Mouse (Mus musculus) limb, embryonic 15.5 days (tissue): ENCODE results near the gene Gm4969. TPM values are rescaled to one million over a fixed set of nuclear protein-coding genes. Genes with fewer than 3 reads are reported as not detected.
A peak's percentile ranks its signal among the peaks of the same experiment; 100 is the strongest.

ENCODE experiments used
- ATAC-seq: fragments of 200-750 bp; cut with Nextera tagmentation; 2 replicates; pipeline ENCODE4 v1.8.0; 2017; ENCODE audit warnings: low read depth, moderate TSS enrichment; ENCODE audit not compliant: insufficient number of reproducible peaks, low FRiP score, low TSS enrichment
- H3K27ac ChIP-seq: fragments of 300-500 bp; sonication (generic); 2 replicates; pipeline ENCODE4 v1.5.1; 2015; ENCODE audit warnings: moderate library complexity, mild to moderate bottlenecking, inconsistent platforms
- H3K27me3 ChIP-seq: fragments of 300-500 bp; sonication (generic); 2 replicates; pipeline ENCODE4 v1.6.1; 2015; ENCODE audit warnings: inconsistent platforms
- H3K36me3 ChIP-seq: fragments of 300-500 bp; sonication (generic); 2 replicates; pipeline ENCODE4 v1.6.1; 2015; ENCODE audit warnings: inconsistent platforms
- H3K4me1 ChIP-seq: fragments of 300-500 bp; sonication (generic); 2 replicates; pipeline ENCODE4 v1.6.1; 2015; ENCODE audit warnings: inconsistent platforms
- H3K4me2 ChIP-seq: fragments of 300-500 bp; sonication (generic); 2 replicates; pipeline ENCODE4 v1.6.1; 2015; ENCODE audit warnings: mild to moderate bottlenecking, inconsistent platforms
- H3K4me3 ChIP-seq: fragments of 300-500 bp; sonication (generic); 2 replicates; pipeline ENCODE4 v1.5.1; 2015; ENCODE audit warnings: mild to moderate bottlenecking, inconsistent platforms
- H3K9ac ChIP-seq: fragments of 300-500 bp; sonication (generic); 2 replicates; pipeline ENCODE4 v1.6.1; 2015; ENCODE audit warnings: inconsistent platforms
- H3K9me3 ChIP-seq: fragments of 300-500 bp; sonication (generic); 2 replicates; pipeline ENCODE4 v1.6.1; 2016; ENCODE audit warnings: inconsistent platforms
- WGBS: fragments of 180-500 bp; shearing (Covaris S2); methylation state at CpG from one replicate; pipeline ENCODE4 v1.1.7; 2015; 5-methylcytosine and 5-hydroxymethylcytosine counted together
- polyA plus RNA-seq: library from polyadenylated mRNA; unstranded; fragments of >200 nt; fragmentation: Nextera tagmentation; extraction: Ambion mirVana; gene quantifications from 2 replicates; pipeline ENCODE4 v1.2.1, GENCODE M21; 2015

Gm4969 gene
- polyA plus RNA-seq: 2.4 and 2.6 TPM in 2 replicates

- H3K27ac ChIP-seq: no peak within 1 kb of the TSS
- WGBS: 20% methylated on average over 64 of the region's 64 CpGs
- ATAC-seq: 0 out of 2 replicates have a peak, but pooled peaks have one; percentile 27
Measured at GRCm38 (mm10) chr7:19118028-19118771, at the start of gene Gm4969. TSS of gene Gm4969 (minus strand) at chr7:19118368.

GRCm38 (mm10) chr7:19166990-19167389 lies 48.8 kb upstream of the Gm4969 start:
- WGBS: 80% methylated on average over 3 of the region's 3 CpGs
- Histone ChIP-seq H3K27ac (no peak overlapping the region), H3K4me2 (no peak overlapping the region), H3K9ac (no peak overlapping the region), H3K36me3 (no peaks in the 10 kb centered on the region), H3K4me1 (peaks cover 23% of the 10 kb centered on the region), H3K9me3 (no peaks in the 10 kb centered on the region), H3K27me3 (peaks cover 23% of the 10 kb centered on the region), H3K4me3 (no peak overlapping the region)
- no peak for ATAC-seq

More at GRCm38 (mm10) chr7:19118028-19118771, at the start of gene Gm4969:
- H3K9me3 ChIP-seq: no peaks in the 10 kb centered on the region
- H3K4me2 ChIP-seq: peak within 1 kb of the TSS; percentile 67
- no peak within 1 kb of the TSS for H3K9ac ChIP-seq
- H3K4me3 ChIP-seq: peak within 1 kb of the TSS; percentile 32
- no peaks in the 10 kb centered on the region for H3K36me3 ChIP-seq
- peaks cover 26% of the 10 kb centered on the region for H3K4me1 ChIP-seq
- H3K27me3 ChIP-seq: no peaks in the 10 kb centered on the region

- Histone ChIP-seq H3K4me1 (peaks cover 23% of the 10 kb centered on the region), H3K4me2 (0 out of 2 replicates have a peak within 1 kb of the TSS, but pooled peaks have one; percentile 12), H3K27ac (no peak within 1 kb of the TSS), H3K4me3 (no peak within 1 kb of the TSS), H3K36me3 (no peaks in the 10 kb centered on the region), H3K9me3 (no peaks in the 10 kb centered on the region), H3K9ac (no peak within 1 kb of the TSS), H3K27me3 (peaks cover 23% of the 10 kb centered on the region)
- WGBS: 13% methylated on average over 14 of the region's 14 CpGs
- no peak for ATAC-seq
Measured at GRCm38 (mm10) chr7:19165656-19166423, 47.7 kb upstream of the Gm4969 start, which contains the start of gene Gipr. TSS of gene Gipr (minus strand) at chr7:19166127.

GRCm38 (mm10) chr7:19164978-19165377 lies 46.8 kb upstream of the Gm4969 start:
- Histone ChIP-seq H3K36me3 (no peaks in the 10 kb centered on the region), H3K4me2 (0 out of 2 replicates have a peak overlapping the region, but pooled peaks have one; percentile 12), H3K4me1 (peaks cover 29% of the 10 kb centered on the region), H3K9ac (no peak overlapping the region), H3K4me3 (no peak overlapping the region), H3K9me3 (no peaks in the 10 kb centered on the region), H3K27me3 (peaks cover 31% of the 10 kb centered on the region), H3K27ac (no peak overlapping the region)
- ATAC-seq: no peak
- 2% methylated on average over 13 of the region's 13 CpGs for WGBS

GRCm38 (mm10) chr7:19164189-19164588 lies 46.0 kb upstream of the Gm4969 start:
- H3K27ac ChIP-seq: no peak overlapping the region
- peak overlapping the region; percentile 21 for H3K4me2 ChIP-seq
- peaks cover 39% of the 10 kb centered on the region for H3K27me3 ChIP-seq
- H3K36me3 ChIP-seq: no peaks in the 10 kb centered on the region
- no peaks in the 10 kb centered on the region for H3K9me3 ChIP-seq
- peak; percentile 61 for ATAC-seq
- WGBS: 4% methylated on average over 6 of the region's 6 CpGs
- peaks cover 37% of the 10 kb centered on the region for H3K4me1 ChIP-seq
- no peak overlapping the region for H3K4me3 ChIP-seq
- no peak overlapping the region for H3K9ac ChIP-seq

- Histone ChIP-seq H3K9ac (no peak overlapping the region), H3K27ac (no peak overlapping the region), H3K4me1 (peaks cover 38% of the 10 kb centered on the region), H3K9me3 (no peaks in the 10 kb centered on the region), H3K4me2 (0 out of 2 replicates have a peak overlapping the region, but pooled peaks have one; percentile 21), H3K4me3 (no peak overlapping the region), H3K36me3 (no peaks in the 10 kb centered on the region), H3K27me3 (peaks cover 43% of the 10 kb centered on the region)
- no peak for ATAC-seq
- 22% methylated on average over 12 of the region's 12 CpGs for WGBS
Measured at GRCm38 (mm10) chr7:19163752-19164151, 45.6 kb upstream of the Gm4969 start.

- ATAC-seq: no peak
- Histone ChIP-seq H3K4me2 (no peak overlapping the region), H3K9me3 (no peaks in the 10 kb centered on the region), H3K4me1 (peaks cover 38% of the 10 kb centered on the region), H3K27me3 (peaks cover 45% of the 10 kb centered on the region), H3K36me3 (no peaks in the 10 kb centered on the region), H3K4me3 (no peak overlapping the region), H3K27ac (no peak overlapping the region), H3K9ac (no peak overlapping the region)
- 70% methylated on average over 7 of the region's 7 CpGs for WGBS
Measured at GRCm38 (mm10) chr7:19162928-19163327, 44.8 kb upstream of the Gm4969 start.

- H3K9me3 ChIP-seq: no peaks in the 10 kb centered on the region
- no peak for ATAC-seq
- H3K4me1 ChIP-seq: peaks cover 52% of the 10 kb centered on the region
- 1% methylated on average over 20 of the region's 20 CpGs for WGBS
- peaks cover under 1% of the 10 kb centered on the region; the same call in 1 of the 2 replicates for H3K36me3 ChIP-seq
- H3K4me3 ChIP-seq: peak overlapping the region; percentile 36
- H3K27ac ChIP-seq: no peak overlapping the region
- peak overlapping the region; percentile 21; the same call in 1 of the 2 replicates for H3K9ac ChIP-seq
- peak overlapping the region; percentile 74 for H3K4me2 ChIP-seq
- peaks cover 43% of the 10 kb centered on the region for H3K27me3 ChIP-seq
Measured at GRCm38 (mm10) chr7:19160115-19160514, 41.9 kb upstream of the Gm4969 start.

GRCm38 (mm10) chr7:19159411-19159810 lies 41.2 kb upstream of the Gm4969 start:
- no peak for ATAC-seq
- H3K27me3 ChIP-seq: peaks cover 36% of the 10 kb centered on the region
- no peak overlapping the region for H3K27ac ChIP-seq
- H3K4me2 ChIP-seq: peak overlapping the region; percentile 74; the same call in 1 of the 2 replicates
- peak overlapping the region; percentile 36 for H3K4me3 ChIP-seq
- no peaks in the 10 kb centered on the region for H3K9me3 ChIP-seq
- no peak overlapping the region for H3K9ac ChIP-seq
- peaks cover 45% of the 10 kb centered on the region for H3K4me1 ChIP-seq
- peaks cover 8% of the 10 kb centered on the region for H3K36me3 ChIP-seq
- WGBS: 9% methylated on average over 18 of the region's 18 CpGs

GRCm38 (mm10) chr7:19158601-19159000 lies 40.4 kb upstream of the Gm4969 start:
- H3K9ac ChIP-seq: no peak overlapping the region
- H3K27me3 ChIP-seq: peaks cover 30% of the 10 kb centered on the region
- H3K4me3 ChIP-seq: no peak overlapping the region
- H3K4me1 ChIP-seq: peaks cover 37% of the 10 kb centered on the region
- no peak overlapping the region for H3K27ac ChIP-seq
- H3K36me3 ChIP-seq: peaks cover 13% of the 10 kb centered on the region
- 55% methylated on average over 11 of the region's 11 CpGs for WGBS
- no peaks in the 10 kb centered on the region for H3K9me3 ChIP-seq
- no peak for ATAC-seq
- H3K4me2 ChIP-seq: no peak overlapping the region

- H3K27ac ChIP-seq: no peak overlapping the region
- no peaks in the 10 kb centered on the region for H3K9me3 ChIP-seq
- H3K27me3 ChIP-seq: peaks cover 23% of the 10 kb centered on the region
- 6% methylated on average over 30 of the region's 30 CpGs for WGBS
- peaks cover 35% of the 10 kb centered on the region for H3K4me1 ChIP-seq
- peak overlapping the region; percentile 31 for H3K4me2 ChIP-seq
- peaks cover 25% of the 10 kb centered on the region for H3K36me3 ChIP-seq
- H3K9ac ChIP-seq: no peak overlapping the region
- ATAC-seq: no peak
- H3K4me3 ChIP-seq: no peak overlapping the region
Measured at GRCm38 (mm10) chr7:19157160-19157800, 39.1 kb upstream of the Gm4969 start.
